Mouse (Mus musculus): ENCODE measurements at regions not wholly inside any gene's neighbourhood (a gene's known extent, or its start where the extent isn't known, plus 50 kb on each side); places are given as distances from the start of the nearest gene placed in this dataset.
A peak's percentile ranks its signal among the peaks of the same experiment; 100 is the strongest.

DNA sequence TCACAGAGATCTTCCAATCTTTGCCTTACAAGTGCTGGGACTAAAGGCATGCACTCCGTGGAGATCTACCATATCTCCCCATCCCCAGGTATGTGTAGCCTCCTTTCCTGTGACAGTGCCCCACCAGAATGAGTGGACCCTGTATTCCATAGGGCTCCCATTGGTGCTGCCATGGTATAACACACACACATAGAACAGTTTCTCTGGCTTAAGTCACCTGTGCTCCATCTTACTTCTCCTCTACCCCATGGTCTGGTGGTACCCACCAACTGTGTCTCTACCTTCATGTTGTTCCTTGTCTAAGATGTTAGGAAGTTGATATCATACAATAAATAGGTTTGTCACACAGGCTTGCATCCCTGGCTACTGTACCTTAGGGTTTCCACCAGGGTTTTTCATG, 133.1 kb downstream of the Dhx15 start:
- Histone ChIP-seq H3K4me3 (ENCODE audit: low read length) (no peak overlapping the region), H3K36me3 (ENCODE audit: control insufficient read depth, insufficient read depth, low read length) (no peaks in the 10 kb centered on the region), H3K4me2 (ENCODE audit: low read length) (no peak overlapping the region), H3K4me1 (ENCODE audit: control insufficient read depth, insufficient read depth, low read depth, low read length) (no peaks in the 10 kb centered on the region), H3K9me3 (ENCODE audit: control insufficient read depth, low read length) (no peaks in the 10 kb centered on the region), H3K27me3 (replicated peaks; ENCODE audit: control insufficient read depth, insufficient read depth, low read length) (no peaks in the 10 kb centered on the region), H3K27ac (ENCODE audit: low read depth, low read length) (no peak overlapping the region), H3K9ac (ENCODE audit: low read depth, low read length) (no peak overlapping the region)
- WGBS = 81% methylated on average over 1 of the region's 1 CpGs
- no peak for ATAC-seq

DNA sequence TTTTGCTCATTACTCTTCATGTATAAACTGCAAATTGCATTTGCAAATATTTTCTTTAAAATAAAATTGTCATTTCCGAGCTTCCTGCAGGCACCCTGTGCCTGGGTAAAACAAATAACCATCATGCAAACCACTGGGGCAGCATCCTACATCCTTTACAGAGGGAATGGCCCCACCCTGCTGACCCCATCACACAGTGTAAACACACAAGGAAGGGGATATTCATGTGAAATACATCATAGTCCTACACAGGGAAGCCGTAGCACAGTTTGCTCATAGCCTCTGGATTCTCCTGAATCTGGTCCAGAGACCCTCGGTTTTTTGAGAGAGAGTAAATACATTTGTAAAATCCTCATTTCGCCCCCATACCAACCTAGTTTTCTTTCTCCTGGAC, 138.2 kb downstream of the Dhx15 start:
- 65% methylated on average over 4 of the region's 4 CpGs for WGBS
- Histone ChIP-seq H3K4me3 (ENCODE audit: low read length) (no peak overlapping the region), H3K4me1 (ENCODE audit: control insufficient read depth, insufficient read depth, low read depth, low read length) (peaks cover 5% of the 10 kb centered on the region), H3K27me3 (replicated peaks; ENCODE audit: control insufficient read depth, insufficient read depth, low read length) (no peaks in the 10 kb centered on the region), H3K9ac (ENCODE audit: low read depth, low read length) (no peak overlapping the region), H3K27ac (ENCODE audit: low read depth, low read length) (no peak overlapping the region), H3K4me2 (ENCODE audit: low read length) (no peak overlapping the region), H3K9me3 (ENCODE audit: control insufficient read depth, low read length) (no peaks in the 10 kb centered on the region), H3K36me3 (ENCODE audit: control insufficient read depth, insufficient read depth, low read length) (no peaks in the 10 kb centered on the region)
- ATAC-seq = 0 out of 2 replicates have a peak, but pooled peaks have one; percentile 60

DNA sequence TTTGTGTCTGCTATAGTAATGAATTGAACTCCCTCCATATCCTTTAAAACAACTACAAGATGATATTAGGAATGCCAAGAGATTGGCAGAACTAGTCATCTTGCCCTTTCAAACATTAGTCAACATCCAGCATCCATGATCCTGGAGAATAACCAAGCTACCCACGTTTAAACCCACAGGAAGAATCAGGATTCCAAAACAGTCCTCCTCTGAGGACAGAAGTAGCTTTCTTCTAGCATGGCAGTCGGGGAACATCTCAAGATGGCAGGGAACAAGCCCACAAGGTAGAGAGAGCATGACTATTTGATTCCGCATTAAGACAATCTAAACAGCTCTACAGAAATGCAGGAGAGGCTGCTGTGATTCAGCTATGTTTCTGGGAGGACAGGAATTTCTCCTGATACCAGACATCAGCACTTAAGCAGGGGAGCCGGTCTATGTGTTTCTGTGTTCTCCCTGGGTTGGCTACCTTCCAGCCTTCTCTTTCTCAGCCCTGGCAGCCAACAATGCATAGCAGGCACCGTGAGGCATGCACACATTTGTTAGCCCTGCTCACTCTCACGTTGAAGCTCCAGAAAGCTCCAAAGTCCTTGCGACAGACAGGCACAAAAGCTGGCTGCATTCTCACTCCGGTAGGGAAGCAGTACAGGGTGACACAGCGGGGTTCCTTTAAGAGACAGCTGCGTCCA, 138.8 kb downstream of the Dhx15 start:
- Histone ChIP-seq H3K4me3 (ENCODE audit: low read length) (no peak overlapping the region), H3K27ac (ENCODE audit: low read depth, low read length) (no peak overlapping the region), H3K4me2 (ENCODE audit: low read length) (no peak overlapping the region), H3K27me3 (replicated peaks; ENCODE audit: control insufficient read depth, insufficient read depth, low read length) (no peaks in the 10 kb centered on the region), H3K36me3 (ENCODE audit: control insufficient read depth, insufficient read depth, low read length) (no peaks in the 10 kb centered on the region), H3K4me1 (ENCODE audit: control insufficient read depth, insufficient read depth, low read depth, low read length) (peaks cover 5% of the 10 kb centered on the region), H3K9ac (ENCODE audit: low read depth, low read length) (no peak overlapping the region), H3K9me3 (ENCODE audit: control insufficient read depth, low read length) (no peaks in the 10 kb centered on the region)
- ATAC-seq = peak; percentile 81
- WGBS = 39% methylated on average over 10 of the region's 10 CpGs

DNA sequence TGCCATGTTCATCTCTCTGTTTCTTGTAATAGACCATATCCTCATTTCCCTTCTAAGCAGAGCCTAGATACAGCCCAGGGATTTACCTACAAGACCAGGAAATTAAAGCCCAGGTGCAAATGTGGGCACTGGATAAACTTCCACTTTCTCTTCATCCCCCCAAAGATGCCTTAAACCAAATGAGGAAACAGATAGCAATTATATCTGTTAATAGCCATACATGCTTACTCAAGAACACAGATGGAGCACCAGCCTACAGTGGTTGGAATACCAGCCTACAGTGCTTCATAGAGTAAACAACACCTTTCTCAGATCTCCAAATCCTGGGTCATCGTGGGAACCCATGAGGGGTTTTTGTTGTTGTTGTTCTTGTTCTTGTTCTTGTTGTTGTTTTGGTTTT, 141.5 kb downstream of the Dhx15 start:
- no peak for ATAC-seq
- no peak overlapping the region for H3K27ac ChIP-seq (ENCODE audit: low read depth, low read length)
- no peak overlapping the region for H3K9ac ChIP-seq (ENCODE audit: low read depth, low read length)
- H3K4me2 ChIP-seq (ENCODE audit: low read length) = no peak overlapping the region
- no peaks in the 10 kb centered on the region for H3K36me3 ChIP-seq (ENCODE audit: control insufficient read depth, insufficient read depth, low read length)
- no peaks in the 10 kb centered on the region for H3K9me3 ChIP-seq (ENCODE audit: control insufficient read depth, low read length)
- H3K4me3 ChIP-seq (ENCODE audit: low read length) = no peak overlapping the region
- peaks cover 5% of the 10 kb centered on the region for H3K4me1 ChIP-seq (ENCODE audit: control insufficient read depth, insufficient read depth, low read depth, low read length)
- WGBS = 86% methylated on average over 1 of the region's 1 CpGs
- no peaks in the 10 kb centered on the region for H3K27me3 ChIP-seq (replicated peaks; ENCODE audit: control insufficient read depth, insufficient read depth, low read length)

DNA sequence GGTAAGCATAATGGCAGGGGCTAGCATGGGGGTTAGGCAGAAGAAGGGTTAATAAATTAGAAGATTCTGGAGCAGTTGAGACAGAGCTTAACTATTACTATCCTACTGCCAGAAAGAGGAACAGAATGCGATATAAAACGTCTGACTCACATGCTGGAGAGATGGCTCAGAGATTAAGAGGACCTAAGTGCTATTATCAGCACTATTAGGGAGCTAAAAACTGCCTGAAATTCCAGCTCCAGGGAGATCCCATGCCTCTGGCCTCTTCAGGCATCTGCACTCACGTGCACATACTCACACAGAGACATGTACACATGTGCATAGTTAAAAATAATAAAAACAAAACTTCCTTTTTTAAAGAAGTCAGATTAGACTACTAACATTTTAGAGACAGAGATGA, 143.6 kb downstream of the Dhx15 start:
- Histone ChIP-seq H3K27me3 (replicated peaks; ENCODE audit: control insufficient read depth, insufficient read depth, low read length) (no peaks in the 10 kb centered on the region), H3K36me3 (ENCODE audit: control insufficient read depth, insufficient read depth, low read length) (no peaks in the 10 kb centered on the region), H3K4me2 (ENCODE audit: low read length) (no peak overlapping the region), H3K9ac (ENCODE audit: low read depth, low read length) (no peak overlapping the region), H3K9me3 (ENCODE audit: control insufficient read depth, low read length) (no peaks in the 10 kb centered on the region), H3K4me3 (ENCODE audit: low read length) (no peak overlapping the region), H3K4me1 (ENCODE audit: control insufficient read depth, insufficient read depth, low read depth, low read length) (peaks cover under 1% of the 10 kb centered on the region; the same call in 1 of the 2 replicates), H3K27ac (ENCODE audit: low read depth, low read length) (no peak overlapping the region)
- 81% methylated on average over 3 of the region's 3 CpGs for WGBS
- ATAC-seq = no peak

DNA sequence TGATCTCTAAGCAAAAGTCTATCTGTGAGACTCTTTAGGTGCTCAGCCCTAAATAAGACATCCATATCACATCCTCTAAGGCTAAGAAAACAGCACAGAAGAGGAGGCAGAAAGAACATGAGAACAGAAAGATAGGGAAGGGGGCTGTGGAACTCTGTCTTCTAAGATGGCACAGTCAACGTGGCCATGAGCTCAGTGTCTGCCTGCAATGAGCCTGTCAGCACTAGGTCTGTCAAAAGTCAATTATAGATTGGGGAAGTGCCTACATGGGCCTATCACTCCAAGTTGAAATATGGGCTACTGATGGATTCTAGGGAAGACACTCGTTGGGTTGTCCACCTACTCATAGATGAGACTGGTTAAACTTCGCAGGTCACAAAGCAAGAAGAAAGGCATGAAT, 146.2 kb downstream of the Dhx15 start:
- Histone ChIP-seq H3K27ac (ENCODE audit: low read depth, low read length) (no peak overlapping the region), H3K9ac (ENCODE audit: low read depth, low read length) (no peak overlapping the region), H3K4me2 (ENCODE audit: low read length) (no peak overlapping the region), H3K9me3 (ENCODE audit: control insufficient read depth, low read length) (no peaks in the 10 kb centered on the region), H3K4me3 (ENCODE audit: low read length) (no peak overlapping the region), H3K27me3 (replicated peaks; ENCODE audit: control insufficient read depth, insufficient read depth, low read length) (no peaks in the 10 kb centered on the region), H3K36me3 (ENCODE audit: control insufficient read depth, insufficient read depth, low read length) (no peaks in the 10 kb centered on the region), H3K4me1 (ENCODE audit: control insufficient read depth, insufficient read depth, low read depth, low read length) (no peaks in the 10 kb centered on the region)
- WGBS = 84% methylated on average over 3 of the region's 3 CpGs
- ATAC-seq = no peak

DNA sequence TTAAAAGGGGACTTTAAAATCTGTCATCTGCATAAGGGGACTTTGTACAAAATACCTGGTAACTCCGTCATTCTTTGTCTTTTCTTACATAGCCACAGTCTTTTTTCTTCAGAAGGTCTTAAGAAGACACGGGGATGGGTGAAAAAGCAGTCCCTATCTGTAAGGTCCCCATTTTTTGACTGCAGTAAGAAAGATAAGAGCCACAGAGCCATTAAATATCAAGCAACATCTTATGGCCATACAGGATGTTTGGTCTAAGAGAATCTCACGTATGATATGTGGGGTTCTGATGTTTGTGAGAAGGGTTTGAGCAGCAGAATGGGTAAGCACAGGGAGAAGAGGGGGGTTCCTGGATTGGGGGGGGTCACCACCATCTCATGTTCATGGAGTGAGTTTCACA, 148.9 kb downstream of the Dhx15 start:
- H3K4me2 ChIP-seq (ENCODE audit: low read length) = no peak overlapping the region
- 84% methylated on average over 3 of the region's 3 CpGs for WGBS
- H3K27me3 ChIP-seq (replicated peaks; ENCODE audit: control insufficient read depth, insufficient read depth, low read length) = no peaks in the 10 kb centered on the region
- H3K9me3 ChIP-seq (ENCODE audit: control insufficient read depth, low read length) = no peaks in the 10 kb centered on the region
- H3K4me3 ChIP-seq (ENCODE audit: low read length) = no peak overlapping the region
- no peak overlapping the region for H3K9ac ChIP-seq (ENCODE audit: low read depth, low read length)
- no peak for ATAC-seq
- H3K36me3 ChIP-seq (ENCODE audit: control insufficient read depth, insufficient read depth, low read length) = no peaks in the 10 kb centered on the region
- H3K27ac ChIP-seq (ENCODE audit: low read depth, low read length) = no peak overlapping the region
- H3K4me1 ChIP-seq (ENCODE audit: control insufficient read depth, insufficient read depth, low read depth, low read length) = no peaks in the 10 kb centered on the region

DNA sequence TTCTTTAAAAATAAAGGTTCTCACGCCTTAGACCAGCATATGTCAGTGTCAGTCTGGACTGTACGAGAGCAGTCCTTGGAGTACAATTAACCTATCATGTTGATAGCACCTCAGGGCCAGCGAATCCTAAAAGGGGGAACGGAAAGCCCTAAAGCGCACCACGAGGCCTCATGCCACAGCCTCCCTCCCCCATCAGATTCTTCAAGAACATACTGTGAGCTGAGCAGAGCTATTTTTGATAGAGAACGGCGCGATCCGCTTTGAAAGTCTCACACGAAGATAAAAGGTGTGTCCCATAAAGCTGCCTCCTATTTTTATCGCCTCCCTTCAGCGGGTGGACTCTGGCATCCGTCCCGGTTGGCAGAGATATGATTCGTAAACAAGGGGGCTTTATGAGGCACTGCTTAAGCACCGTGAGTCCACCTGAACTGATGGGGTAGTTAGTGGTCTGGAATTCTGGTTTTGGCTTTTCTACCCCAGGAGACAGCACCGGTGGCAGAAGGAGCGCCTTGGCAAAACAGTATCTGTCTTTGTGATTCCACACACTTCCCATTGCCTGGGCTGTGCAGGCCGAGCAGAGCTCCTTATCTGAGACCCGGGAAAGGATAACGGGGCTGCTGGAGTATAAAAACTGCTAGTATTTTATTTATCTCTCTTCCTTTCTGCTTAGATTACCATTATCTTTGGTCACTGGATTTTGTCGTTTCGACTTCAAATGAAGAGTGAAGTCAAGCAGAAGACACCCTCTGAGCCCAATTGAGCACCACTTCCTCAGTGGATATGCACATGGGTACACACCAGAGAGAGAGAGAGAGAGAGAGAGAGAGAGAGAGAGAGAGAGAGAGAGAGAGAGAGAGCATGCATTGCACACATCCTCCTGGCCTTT, 149.6 kb downstream of the Dhx15 start:
- no peaks in the 10 kb centered on the region for H3K4me1 ChIP-seq (ENCODE audit: control insufficient read depth, insufficient read depth, low read depth, low read length)
- ATAC-seq = peak; percentile 48; the same call in 1 of the 2 replicates
- H3K27me3 ChIP-seq (replicated peaks; ENCODE audit: control insufficient read depth, insufficient read depth, low read length) = no peaks in the 10 kb centered on the region
- H3K4me2 ChIP-seq (ENCODE audit: low read length) = no peak overlapping the region
- no peaks in the 10 kb centered on the region for H3K9me3 ChIP-seq (ENCODE audit: control insufficient read depth, low read length)
- no peak overlapping the region for H3K4me3 ChIP-seq (ENCODE audit: low read length)
- no peaks in the 10 kb centered on the region for H3K36me3 ChIP-seq (ENCODE audit: control insufficient read depth, insufficient read depth, low read length)
- WGBS = 67% methylated on average over 24 of the region's 24 CpGs
- H3K27ac ChIP-seq (ENCODE audit: low read depth, low read length) = no peak overlapping the region
- no peak overlapping the region for H3K9ac ChIP-seq (ENCODE audit: low read depth, low read length)

DNA sequence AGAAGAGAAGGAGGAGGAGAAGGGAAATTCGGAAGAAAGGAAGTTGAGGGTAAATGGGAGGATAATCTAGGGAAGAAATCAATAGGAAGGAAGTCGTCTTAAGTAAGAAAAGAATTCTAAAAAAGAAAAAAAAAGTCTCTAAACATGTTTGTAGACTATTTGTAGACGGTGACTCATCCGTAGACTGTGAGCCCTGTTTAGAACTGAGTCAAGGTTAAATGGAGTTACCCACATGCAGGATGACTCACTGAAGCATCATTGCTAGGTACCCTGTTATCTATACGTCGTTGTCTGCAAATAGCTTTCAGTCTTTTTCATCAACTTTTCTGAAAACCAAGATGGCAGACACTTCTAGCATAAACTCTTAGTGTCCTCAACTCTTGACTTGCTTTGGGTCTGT, 155.0 kb downstream of the Dhx15 start:
- no peak overlapping the region for H3K4me3 ChIP-seq (ENCODE audit: low read length)
- H3K27me3 ChIP-seq (replicated peaks; ENCODE audit: control insufficient read depth, insufficient read depth, low read length) = no peaks in the 10 kb centered on the region
- no peaks in the 10 kb centered on the region for H3K36me3 ChIP-seq (ENCODE audit: control insufficient read depth, insufficient read depth, low read length)
- no peak overlapping the region for H3K27ac ChIP-seq (ENCODE audit: low read depth, low read length)
- no peak overlapping the region for H3K9ac ChIP-seq (ENCODE audit: low read depth, low read length)
- no peak overlapping the region for H3K4me2 ChIP-seq (ENCODE audit: low read length)
- H3K9me3 ChIP-seq (ENCODE audit: control insufficient read depth, low read length) = no peaks in the 10 kb centered on the region
- H3K4me1 ChIP-seq (ENCODE audit: control insufficient read depth, insufficient read depth, low read depth, low read length) = no peaks in the 10 kb centered on the region
- no peak for ATAC-seq
- WGBS = 93% methylated on average over 6 of the region's 6 CpGs

All from hindbrain, embryonic 16.5 days (tissue).